Mouse (Mus musculus): ENCODE results near the gene Ntf3. TPM values are rescaled to one million over a fixed set of nuclear protein-coding genes. Genes with fewer than 3 reads are reported as not detected.

Ntf3 gene
- total and polyA plus RNA-seq, 3 experiments: not detected

DNA sequence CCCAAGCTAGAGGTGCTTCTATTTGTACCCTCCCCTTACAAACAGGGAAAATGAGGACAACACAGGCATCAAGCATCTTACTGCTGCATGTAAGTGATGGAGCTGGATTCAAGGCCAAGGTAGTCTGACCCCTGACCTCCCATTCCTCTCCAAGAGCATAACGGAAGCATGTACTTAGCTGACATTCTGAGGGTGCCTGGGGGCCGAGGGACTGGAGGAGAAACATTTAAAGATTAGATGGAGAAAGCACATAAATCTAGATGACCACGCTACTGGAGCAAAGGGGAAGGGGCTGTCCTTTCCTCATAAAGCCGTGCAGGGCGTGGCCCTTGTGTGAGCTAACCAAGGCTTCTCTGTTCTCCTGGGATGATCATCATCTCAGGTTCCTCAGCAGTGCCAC, 23.1 kb downstream of the Ntf3 start:
- Histone ChIP-seq H3K36me3 (ENCODE audit: control insufficient read depth in 1 of 2, insufficient read depth in 2 of 2, low read length in 2 of 2) (no peaks in the 10 kb centered on the region), H3K27me3 (ENCODE audit: control insufficient read depth in 1 of 2, insufficient read depth in 2 of 2, low read length in 2 of 2) (no peaks in the 10 kb centered on the region), H3K9me3 (replicated peaks; ENCODE audit: insufficient read depth, low read length) (no peaks in the 10 kb centered on the region), H3K27ac (ENCODE audit: control insufficient read depth, low read depth, low read length) (no peak overlapping the region), H3K4me3 (ENCODE audit: control insufficient read depth in 1 of 2, insufficient read depth in 1 of 2, low read depth in 2 of 2, low read length in 2 of 2) (no peak overlapping the region), H3K4me1 (ENCODE audit: control insufficient read depth in 1 of 2, insufficient read depth in 2 of 2, low read length in 2 of 2) (no peaks in the 10 kb centered on the region), H3K79me2 (ENCODE audit: control insufficient read depth, insufficient read depth, low read length, poor library complexity) (no peaks in the 10 kb centered on the region), H3K9ac (ENCODE audit: control insufficient read depth, low read depth, low read length, poor library complexity, severe bottlenecking) (no peak overlapping the region)
- TF ChIP-seq GATA1 (IDR thresholded peaks at IDR 0.05; ENCODE audit: low read depth, low read length): no peak
- TF ChIP-seq MAFK (IDR thresholded peaks at IDR 0.05; ENCODE audit: borderline replicate concordance, low read depth, low read length): no peak
- TF ChIP-seq USF1 (IDR thresholded peaks at IDR 0.05; ENCODE audit: low read depth, low read length): no peak
- DNase-seq (ENCODE audit: low read depth, low spot score): no peak

DNA sequence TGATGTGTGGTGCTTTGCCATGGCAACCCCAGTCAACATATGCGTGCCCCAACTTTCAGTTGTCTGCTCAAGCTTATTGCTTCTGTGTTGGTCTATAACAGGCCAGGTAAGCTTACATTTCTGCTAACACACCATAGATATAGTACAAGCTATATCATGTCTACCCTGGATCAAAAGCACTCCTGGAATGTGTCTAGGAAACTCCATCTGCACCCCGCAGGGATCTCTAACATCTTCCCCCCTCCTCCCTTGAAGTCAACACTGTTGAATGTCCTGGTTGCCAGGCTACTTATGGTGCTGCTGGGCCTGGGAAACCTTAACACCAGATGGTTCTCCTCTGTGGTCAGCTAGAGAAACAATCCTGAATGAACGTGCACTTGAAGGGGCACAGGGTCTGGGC, 24.0 kb downstream of the Ntf3 start:
- DNase-seq (ENCODE audit: low read depth, low spot score): no peak
- Histone ChIP-seq H3K4me3 (ENCODE audit: control insufficient read depth in 1 of 2, insufficient read depth in 1 of 2, low read depth in 2 of 2, low read length in 2 of 2) (no peak overlapping the region), H3K79me2 (ENCODE audit: control insufficient read depth, insufficient read depth, low read length, poor library complexity) (no peaks in the 10 kb centered on the region), H3K9ac (ENCODE audit: control insufficient read depth, low read depth, low read length, poor library complexity, severe bottlenecking) (no peak overlapping the region), H3K9me3 (replicated peaks; ENCODE audit: insufficient read depth, low read length) (no peaks in the 10 kb centered on the region), H3K27ac (ENCODE audit: control insufficient read depth, low read depth, low read length) (no peak overlapping the region), H3K27me3 (ENCODE audit: control insufficient read depth in 1 of 2, insufficient read depth in 2 of 2, low read length in 2 of 2) (no peaks in the 10 kb centered on the region), H3K4me1 (ENCODE audit: control insufficient read depth in 1 of 2, insufficient read depth in 2 of 2, low read length in 2 of 2) (no peaks in the 10 kb centered on the region), H3K36me3 (ENCODE audit: control insufficient read depth in 1 of 2, insufficient read depth in 2 of 2, low read length in 2 of 2) (no peaks in the 10 kb centered on the region)
- no peak for TF ChIP-seq HCFC1 (IDR thresholded peaks at IDR 0.05; ENCODE audit: low read depth, low read length)
- no peak for TF ChIP-seq ZKSCAN1 (IDR thresholded peaks at IDR 0.05; ENCODE audit: low read depth, low read length)
- TF ChIP-seq EP300 (IDR thresholded peaks at IDR 0.05; ENCODE audit: low read depth in 1 of 2, low read length in 2 of 2): no peak
- no peak for TF ChIP-seq MYC (IDR thresholded peaks at IDR 0.05; ENCODE audit: low read depth, low read length)
- no peak for TF ChIP-seq MAX (IDR thresholded peaks at IDR 0.05; ENCODE audit: low read length)
- TF ChIP-seq UBTF (IDR thresholded peaks at IDR 0.05; ENCODE audit: borderline replicate concordance, insufficient read depth, low read depth, low read length): no peak
- no peak for TF ChIP-seq CTCF (IDR thresholded peaks at IDR 0.05 in 2 of 3, conservative IDR thresholded peaks at IDR 0.05 in 1 of 3; ENCODE audit: control insufficient read depth in 1 of 3, insufficient read depth in 1 of 3, low read depth in 2 of 3, low read length in 3 of 3, poor library complexity in 1 of 3, severe bottlenecking in 1 of 3)
- TF ChIP-seq JUND (IDR thresholded peaks at IDR 0.05; ENCODE audit: low read depth, low read length): no peak
- no peak for TF ChIP-seq MAZ (IDR thresholded peaks at IDR 0.05; ENCODE audit: low read depth, low read length)
- TF ChIP-seq MXI1 (IDR thresholded peaks at IDR 0.05; ENCODE audit: low read depth, low read length): no peak
- no peak for TF ChIP-seq KAT2A (conservative IDR thresholded peaks at IDR 0.05; ENCODE audit: low read depth, low read length)
- TF ChIP-seq CHD1 (IDR thresholded peaks at IDR 0.05; ENCODE audit: low read depth, low read length): no peak
- TF ChIP-seq TBP (IDR thresholded peaks at IDR 0.05; ENCODE audit: low read depth, low read length): no peak
- TF ChIP-seq RAD21 (IDR thresholded peaks at IDR 0.05; ENCODE audit: low read depth, low read length): no peak
